Mouse (Mus musculus) cerebellum, adult 11-12 months (tissue): ENCODE results near the gene Olfr601.
"Not testable (repeated sequence)": the region's sequence is repeated elsewhere in the genome, so short reads cannot be mapped to it uniquely, and the experiment has no call there.

Experiments used
- DNase-seq: peaks from one replicate; pipeline ENCODE4 v3.0.0; 2022

The Olfr601 gene

DNA sequence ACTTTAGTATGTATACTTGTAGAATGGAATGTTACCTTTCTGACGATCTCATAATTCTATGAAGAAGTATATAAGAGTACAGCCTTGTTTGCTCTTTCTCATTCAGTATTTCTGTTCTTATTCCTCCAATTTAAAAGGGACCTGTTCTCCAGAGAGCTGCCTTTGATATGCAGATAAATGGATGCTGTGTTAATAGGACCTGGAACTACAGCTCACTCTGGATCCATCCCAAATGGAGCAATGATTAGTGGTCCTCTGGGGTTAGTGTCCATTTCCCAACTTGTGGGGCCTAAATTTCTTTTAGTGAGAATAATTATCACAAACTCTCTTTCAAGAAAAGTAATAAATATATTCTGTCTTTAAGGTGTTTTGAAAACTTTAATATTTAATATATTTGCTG is at the start of gene Olfr601:
Gene Olfr601 (minus strand): TSS at position 101 of the 400 bp plus-strand sequence.
- no peak for DNase-seq

DNA sequence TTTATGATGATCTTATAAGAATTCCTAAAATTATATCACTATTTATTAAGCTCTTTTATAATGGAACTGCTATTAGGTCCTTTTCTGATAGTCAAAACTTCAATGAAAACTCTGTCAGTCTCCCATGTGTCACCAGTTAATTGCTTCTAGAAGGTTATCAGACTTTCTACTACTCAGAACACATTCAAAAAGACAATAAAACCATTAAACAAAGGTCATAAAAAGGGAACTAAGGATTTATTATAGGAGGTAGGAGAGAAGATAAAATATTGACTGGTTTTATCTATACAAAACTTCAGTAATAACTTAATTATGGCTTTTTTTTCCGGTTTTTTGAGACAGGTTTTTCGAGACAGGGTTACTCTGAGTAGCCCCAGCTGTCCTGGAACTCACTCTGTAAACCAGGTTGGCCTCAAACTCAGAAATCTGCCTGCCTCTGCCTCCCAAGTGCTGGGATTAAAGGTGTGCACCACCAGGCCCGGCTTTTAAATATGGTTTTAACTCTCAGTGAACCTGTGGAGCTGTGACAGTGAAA is 44.1 kb upstream of the Olfr601 start:
- not testable (repeated sequence) for DNase-seq

- DNase-seq = no peak
These were observed 36.5 kb upstream of the Olfr601 start for GRCm38 (mm10) chr7:103398981-103399380.

- no peak for DNase-seq
These were observed 35.3 kb upstream of the Olfr601 start for GRCm38 (mm10) chr7:103397758-103398157.

- no peak for DNase-seq
These were observed 23.6 kb upstream of the Olfr601 start, which contains the start of gene Olfr603 for GRCm38 (mm10) chr7:103386077-103386476. Olfr603 (minus strand) TSS chr7:103386177.

- no peak for DNase-seq
These were observed 12.9 kb downstream of the Olfr601 start, which contains the start of gene Olfr600 for GRCm38 (mm10) chr7:103349569-103349968. Olfr600 (minus strand) TSS chr7:103349669.

GRCm38 (mm10) chr7:103335617-103336016 is 26.8 kb downstream of the Olfr601 start, which contains the start of gene Olfr599:
Olfr599 (plus strand) TSS chr7:103335917.
- DNase-seq = no peak

GRCm38 (mm10) chr7:103323268-103323667 is 39.2 kb downstream of the Olfr601 start, which contains the start of gene Olfr598:
Olfr598 (plus strand) TSS chr7:103323568.
- no peak for DNase-seq

DNA sequence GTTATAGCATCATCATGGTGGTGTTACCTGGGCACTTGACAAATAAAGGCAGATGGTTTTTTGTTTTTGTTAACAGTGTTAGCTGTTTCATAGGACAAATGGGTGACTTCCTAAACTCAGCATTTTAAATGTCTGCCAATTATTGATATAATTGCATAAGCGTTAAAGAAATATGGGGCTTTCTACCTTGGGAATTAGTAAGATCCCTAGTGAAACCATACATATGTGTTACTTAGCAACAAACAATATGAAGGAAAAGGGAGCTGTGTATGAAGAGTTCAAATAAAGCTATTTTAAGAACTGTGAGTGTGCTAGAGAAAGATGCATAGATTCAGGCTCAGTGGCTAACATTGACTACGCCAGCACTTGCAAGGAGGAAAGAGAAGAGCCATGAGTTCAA is 46.4 kb downstream of the Olfr601 start, which contains the start of gene Olfr597:
Gene Olfr597 (plus strand): TSS at position 301 of the 400 bp plus-strand sequence.
- DNase-seq = not testable (repeated sequence)
